Mouse (Mus musculus): Measurements from ENCODE around the gene Rcan1.
"Not testable (repeated sequence)": the region's sequence is repeated elsewhere in the genome, so short reads cannot be mapped to it uniquely, and the experiment has no call there.

Rcan1 gene

GRCm38 (mm10) chr16:92433176-92433575 is 37.5 kb downstream of the Rcan1 start:
- DNase-seq = no peak

- peak in 1 of 2 experiments; percentile 50 for DNase-seq
Measured at GRCm38 (mm10) chr16:92430731-92431130, 39.9 kb downstream of the Rcan1 start.

- DNase-seq = peak; percentile 41 to 55
Measured at GRCm38 (mm10) chr16:92428197-92428950, 42.3 kb downstream of the Rcan1 start.

GRCm38 (mm10) chr16:92426708-92427107 is 44.0 kb downstream of the Rcan1 start:
- no peak for DNase-seq

GRCm38 (mm10) chr16:92425875-92426274 is 44.8 kb downstream of the Rcan1 start:
- no peak for DNase-seq

- peak; percentile 68 to 83 for DNase-seq
Measured at GRCm38 (mm10) chr16:92423363-92423762, 47.3 kb downstream of the Rcan1 start.

- no peak for DNase-seq
Measured at GRCm38 (mm10) chr16:92422435-92423362, 48.0 kb downstream of the Rcan1 start.

- peak; percentile 50 to 79 for DNase-seq
Measured at GRCm38 (mm10) chr16:92421147-92421934, 49.3 kb downstream of the Rcan1 start.

GRCm38 (mm10) chr16:92420641-92421040 is 50.0 kb downstream of the Rcan1 start:
- no peak for DNase-seq

- DNase-seq = peak in 1 of 2 experiments; percentile 44
Measured at GRCm38 (mm10) chr16:92419099-92419498, 51.6 kb downstream of the Rcan1 start.

GRCm38 (mm10) chr16:92417267-92417666 is 53.4 kb downstream of the Rcan1 start:
- DNase-seq = no peak

GRCm38 (mm10) chr16:92415702-92416118 is 55.0 kb downstream of the Rcan1 start:
- no peak for DNase-seq

- DNase-seq = not testable (repeated sequence)
Measured at GRCm38 (mm10) chr16:92415038-92415437, 55.6 kb downstream of the Rcan1 start.

- DNase-seq = no peak
Measured at GRCm38 (mm10) chr16:92412888-92413287, 57.8 kb downstream of the Rcan1 start.

GRCm38 (mm10) chr16:92411981-92412706 is 58.5 kb downstream of the Rcan1 start:
- no peak for DNase-seq

GRCm38 (mm10) chr16:92410344-92410743 is 60.3 kb downstream of the Rcan1 start:
- no peak for DNase-seq

- DNase-seq = peak; percentile 60 to 73
Measured at GRCm38 (mm10) chr16:92407883-92408282, 62.8 kb downstream of the Rcan1 start.

- no peak for DNase-seq
Measured at GRCm38 (mm10) chr16:92404141-92404540, 66.5 kb downstream of the Rcan1 start.

- DNase-seq = peak; percentile 43 to 60
Measured at GRCm38 (mm10) chr16:92403069-92403468, 67.6 kb downstream of the Rcan1 start.

GRCm38 (mm10) chr16:92402216-92402615 is 68.5 kb downstream of the Rcan1 start:
- no peak for DNase-seq

GRCm38 (mm10) chr16:92401206-92401605 is 69.5 kb downstream of the Rcan1 start:
- no peak for DNase-seq
